Mouse (Mus musculus): ENCODE measurements at regions not wholly inside any gene's neighbourhood (a gene's known extent, or its start where the extent isn't known, plus 50 kb on each side); places are given as distances from the start of the nearest gene placed in this dataset.
A peak's percentile ranks its signal among the peaks of the same experiment; 100 is the strongest.

DNA sequence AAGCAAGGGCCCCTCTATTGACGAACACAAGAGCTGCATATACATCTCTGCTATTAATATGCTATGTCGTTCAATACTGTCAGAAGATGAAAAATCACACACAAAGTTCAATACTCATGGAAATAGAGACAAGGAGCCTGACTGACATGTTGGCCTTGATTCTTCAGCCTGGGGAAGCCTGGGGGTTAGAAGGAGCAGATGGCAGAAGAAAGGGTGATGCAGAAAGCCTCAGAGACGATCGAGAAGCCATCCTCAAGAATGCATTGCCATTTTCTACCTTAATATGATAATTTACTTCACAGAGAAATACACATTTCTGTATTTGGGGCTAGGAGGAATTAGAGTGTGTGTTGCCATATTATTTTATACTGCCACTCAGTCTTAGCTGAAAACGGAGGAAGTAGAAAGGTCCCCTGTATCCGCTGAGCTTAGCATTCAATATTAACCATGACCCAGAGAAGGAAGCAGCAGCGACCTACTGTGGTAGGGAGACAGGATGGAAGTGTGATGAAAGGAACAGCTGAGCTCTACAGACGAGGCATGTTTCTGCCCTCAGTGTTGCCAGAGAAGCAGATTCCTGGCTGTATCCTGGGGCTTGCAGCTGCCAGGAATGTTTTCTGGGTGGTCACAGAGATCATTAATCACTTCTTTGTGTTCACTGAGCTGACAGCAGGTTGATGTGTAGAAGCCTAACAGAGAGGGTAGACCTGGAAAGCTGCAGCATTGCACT is 105.2 kb downstream of the Lrig3 start:
- H3K9ac ChIP-seq (ENCODE audit: low read depth, low read length) = no peak overlapping the region
- no peak overlapping the region for H3K4me2 ChIP-seq (replicated peaks; ENCODE audit: low read depth, low read length)
- WGBS = 54% methylated on average over 8 of the region's 8 CpGs
- H3K36me3 ChIP-seq (ENCODE audit: control insufficient read depth, insufficient read depth, low read length) = no peaks in the 10 kb centered on the region
- 0 out of 2 replicates have a peak, but pooled peaks cover 10% of the 10 kb centered on the region for H3K4me1 ChIP-seq (ENCODE audit: control insufficient read depth, insufficient read depth, low read length)
- no peaks in the 10 kb centered on the region for H3K27me3 ChIP-seq (ENCODE audit: control insufficient read depth, insufficient read depth, low read length)
- peak; percentile 39; the same call in 1 of the 2 replicates for ATAC-seq (ENCODE audit: low FRiP score, low TSS enrichment)
- H3K4me3 ChIP-seq (ENCODE audit: low read length) = no peak overlapping the region
- H3K27ac ChIP-seq (ENCODE audit: low read depth, low read length) = no peak overlapping the region; the same call in 1 of the 2 replicates
- no peaks in the 10 kb centered on the region for H3K9me3 ChIP-seq (ENCODE audit: control insufficient read depth, low read length)

DNA sequence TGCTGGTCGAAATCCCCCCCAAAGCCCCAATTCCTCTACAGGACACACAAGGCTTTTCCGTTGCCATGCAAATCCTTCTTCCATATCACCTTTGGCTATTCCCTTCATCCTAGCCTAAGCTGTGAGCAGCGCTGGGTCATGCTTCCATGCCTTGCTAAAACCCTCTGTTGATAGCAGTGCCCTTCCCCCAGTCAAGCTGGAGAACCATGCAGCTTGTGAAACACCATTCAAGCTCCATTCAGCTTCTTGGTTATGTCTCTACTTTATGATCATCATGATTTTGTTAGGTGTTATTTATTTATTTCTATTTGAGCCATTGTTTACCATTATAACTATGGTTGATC is 105.7 kb downstream of the Lrig3 start:
- Histone ChIP-seq H3K27me3 (ENCODE audit: control insufficient read depth, insufficient read depth, low read length) (no peaks in the 10 kb centered on the region), H3K4me1 (ENCODE audit: control insufficient read depth, insufficient read depth, low read length) (0 out of 2 replicates have a peak, but pooled peaks cover 10% of the 10 kb centered on the region), H3K9me3 (ENCODE audit: control insufficient read depth, low read length) (no peaks in the 10 kb centered on the region), H3K9ac (ENCODE audit: low read depth, low read length) (no peak overlapping the region), H3K27ac (ENCODE audit: low read depth, low read length) (no peak overlapping the region), H3K4me2 (replicated peaks; ENCODE audit: low read depth, low read length) (no peak overlapping the region), H3K36me3 (ENCODE audit: control insufficient read depth, insufficient read depth, low read length) (no peaks in the 10 kb centered on the region), H3K4me3 (ENCODE audit: low read length) (no peak overlapping the region)
- WGBS = 59% methylated on average over 3 of the region's 3 CpGs
- ATAC-seq (ENCODE audit: low FRiP score, low TSS enrichment) = peak; percentile 64; the same call in 1 of the 2 replicates

DNA sequence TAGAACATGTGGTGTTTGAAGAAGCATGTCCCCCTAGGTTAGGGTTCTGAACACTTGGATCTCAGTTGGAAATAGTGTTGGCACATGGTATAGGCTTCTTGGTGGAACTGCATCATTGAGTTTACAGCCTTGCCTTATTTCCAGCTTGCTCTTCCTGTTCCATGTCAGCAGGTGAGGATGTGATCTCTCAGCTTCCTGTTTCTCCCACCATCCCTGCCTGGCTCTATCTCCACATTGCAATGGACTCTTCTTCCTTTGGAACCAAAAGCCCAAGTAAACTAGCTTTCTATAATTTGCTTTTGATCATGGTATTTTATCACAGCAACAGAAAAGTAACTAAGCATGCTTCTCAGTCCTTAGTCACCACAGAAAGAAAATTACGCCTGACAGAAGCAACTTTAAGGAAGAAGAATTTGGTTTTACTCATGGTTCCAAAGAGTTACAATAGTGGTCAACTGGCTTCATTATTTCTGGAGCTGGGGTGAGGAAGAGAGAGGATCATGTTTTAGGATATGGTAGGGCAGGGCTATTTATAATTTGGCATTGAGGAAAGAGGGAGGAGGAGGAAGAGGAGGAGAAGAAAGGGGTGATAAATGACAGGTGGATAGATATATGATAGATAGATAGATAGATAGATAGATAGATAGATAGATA is 111.5 kb downstream of the Lrig3 start:
- H3K9ac ChIP-seq (ENCODE audit: low read depth, low read length) = no peak overlapping the region
- no peak for ATAC-seq (ENCODE audit: low FRiP score, low TSS enrichment)
- H3K4me2 ChIP-seq (replicated peaks; ENCODE audit: low read depth, low read length) = no peak overlapping the region
- H3K27me3 ChIP-seq (ENCODE audit: control insufficient read depth, insufficient read depth, low read length) = no peaks in the 10 kb centered on the region
- 0 out of 2 replicates have a peak, but pooled peaks cover 4% of the 10 kb centered on the region for H3K9me3 ChIP-seq (ENCODE audit: control insufficient read depth, low read length)
- WGBS = 95% methylated on average over 1 of the region's 1 CpGs
- H3K4me3 ChIP-seq (ENCODE audit: low read length) = no peak overlapping the region
- H3K36me3 ChIP-seq (ENCODE audit: control insufficient read depth, insufficient read depth, low read length) = no peaks in the 10 kb centered on the region
- no peaks in the 10 kb centered on the region for H3K4me1 ChIP-seq (ENCODE audit: control insufficient read depth, insufficient read depth, low read length)
- H3K27ac ChIP-seq (ENCODE audit: low read depth, low read length) = no peak overlapping the region

DNA sequence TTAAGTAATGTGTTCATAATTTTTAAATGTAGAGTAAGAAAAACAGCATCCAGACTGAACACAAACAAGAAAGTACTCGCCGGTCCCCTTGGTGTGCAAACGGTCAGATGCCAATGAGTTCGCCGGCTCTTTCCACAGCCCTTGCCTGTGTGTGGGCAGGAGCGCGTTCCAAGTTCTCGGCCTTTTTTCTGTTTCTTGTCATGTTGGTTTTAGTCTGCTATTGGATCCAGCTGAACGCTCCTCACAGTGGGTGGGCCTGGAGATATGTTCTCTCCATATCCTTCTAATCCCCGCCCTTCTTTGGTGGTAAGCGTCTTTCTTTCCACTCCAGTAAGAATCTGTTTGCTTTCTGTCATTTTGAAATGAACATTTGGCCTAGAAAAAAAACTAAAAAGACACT is 116.6 kb downstream of the Lrig3 start:
- H3K4me2 ChIP-seq (replicated peaks; ENCODE audit: low read depth, low read length) = peak overlapping the region; percentile 8; the same call in 1 of the 2 replicates
- no peak overlapping the region for H3K27ac ChIP-seq (ENCODE audit: low read depth, low read length)
- peak; percentile 81; the same call in 1 of the 2 replicates for ATAC-seq (ENCODE audit: low FRiP score, low TSS enrichment)
- 53% methylated on average over 11 of the region's 11 CpGs for WGBS
- no peaks in the 10 kb centered on the region for H3K4me1 ChIP-seq (ENCODE audit: control insufficient read depth, insufficient read depth, low read length)
- 0 out of 2 replicates have a peak, but pooled peaks cover 4% of the 10 kb centered on the region for H3K9me3 ChIP-seq (ENCODE audit: control insufficient read depth, low read length)
- no peaks in the 10 kb centered on the region for H3K27me3 ChIP-seq (ENCODE audit: control insufficient read depth, insufficient read depth, low read length)
- H3K4me3 ChIP-seq (ENCODE audit: low read length) = no peak overlapping the region; the same call in 1 of the 2 replicates
- no peaks in the 10 kb centered on the region for H3K36me3 ChIP-seq (ENCODE audit: control insufficient read depth, insufficient read depth, low read length)
- no peak overlapping the region for H3K9ac ChIP-seq (ENCODE audit: low read depth, low read length)

DNA sequence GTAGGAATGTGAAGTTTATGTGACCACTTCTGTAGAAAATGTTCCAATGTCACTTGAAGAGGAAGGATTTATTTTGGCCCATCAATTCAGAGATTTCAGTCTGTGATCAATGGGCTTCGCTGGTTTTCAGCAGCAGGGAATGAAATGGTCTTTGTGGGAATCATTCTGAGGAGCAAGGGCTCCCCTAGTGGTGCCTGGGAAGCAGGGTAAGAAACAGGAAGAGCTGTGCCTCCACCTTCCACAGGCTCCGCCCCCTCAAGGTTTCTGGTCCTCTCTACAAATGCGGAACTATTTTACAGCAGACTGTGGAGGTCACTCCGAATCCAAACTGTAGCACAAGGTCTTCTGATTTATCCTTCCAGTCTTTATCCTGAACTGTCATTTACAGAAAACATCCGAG is 120.7 kb downstream of the Lrig3 start:
- no peak overlapping the region for H3K27ac ChIP-seq (ENCODE audit: low read depth, low read length)
- 89% methylated on average over 5 of the region's 5 CpGs for WGBS
- H3K36me3 ChIP-seq (ENCODE audit: control insufficient read depth, insufficient read depth, low read length) = no peaks in the 10 kb centered on the region
- H3K9ac ChIP-seq (ENCODE audit: low read depth, low read length) = no peak overlapping the region
- H3K4me3 ChIP-seq (ENCODE audit: low read length) = no peak overlapping the region
- H3K27me3 ChIP-seq (ENCODE audit: control insufficient read depth, insufficient read depth, low read length) = no peaks in the 10 kb centered on the region
- no peak for ATAC-seq (ENCODE audit: low FRiP score, low TSS enrichment)
- H3K4me2 ChIP-seq (replicated peaks; ENCODE audit: low read depth, low read length) = no peak overlapping the region
- no peaks in the 10 kb centered on the region for H3K9me3 ChIP-seq (ENCODE audit: control insufficient read depth, low read length)
- no peaks in the 10 kb centered on the region for H3K4me1 ChIP-seq (ENCODE audit: control insufficient read depth, insufficient read depth, low read length)

DNA sequence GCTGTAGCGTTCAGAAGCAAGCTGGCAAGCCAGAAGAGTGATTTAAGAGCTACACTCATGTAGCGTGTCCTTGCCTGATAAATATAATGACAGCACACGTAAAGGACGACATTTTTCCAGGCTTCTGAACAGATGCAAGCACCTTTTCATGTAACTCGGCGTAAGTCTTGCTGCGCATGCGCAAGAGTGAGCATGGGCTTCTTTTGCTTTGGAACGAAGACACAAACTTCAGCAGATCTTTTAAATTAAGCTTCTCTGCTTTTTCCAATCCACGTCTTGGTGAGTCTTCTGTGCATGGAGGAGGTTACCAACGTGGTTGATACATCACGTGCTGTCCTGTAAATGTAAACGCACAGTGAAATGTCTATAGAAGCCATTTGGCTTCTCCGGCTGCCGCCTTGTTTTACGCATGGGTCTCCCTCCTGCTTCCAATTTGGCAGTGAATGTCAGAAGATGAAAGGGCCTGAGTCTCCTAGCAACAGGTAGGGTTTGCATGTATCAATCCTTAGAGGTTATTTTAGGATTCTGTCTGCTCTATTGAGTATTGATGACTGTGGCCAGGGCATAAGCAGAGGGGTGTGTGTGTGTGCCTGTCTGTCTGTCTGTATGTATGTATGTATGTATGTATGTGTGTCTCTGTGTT is 128.4 kb downstream of the Lrig3 start:
- no peaks in the 10 kb centered on the region for H3K27me3 ChIP-seq (ENCODE audit: control insufficient read depth, insufficient read depth, low read length)
- no peak overlapping the region for H3K27ac ChIP-seq (ENCODE audit: low read depth, low read length)
- H3K4me3 ChIP-seq (ENCODE audit: low read length) = no peak overlapping the region
- H3K9ac ChIP-seq (ENCODE audit: low read depth, low read length) = no peak overlapping the region
- no peaks in the 10 kb centered on the region for H3K36me3 ChIP-seq (ENCODE audit: control insufficient read depth, insufficient read depth, low read length)
- WGBS = 71% methylated on average over 16 of the region's 16 CpGs
- no peaks in the 10 kb centered on the region for H3K4me1 ChIP-seq (ENCODE audit: control insufficient read depth, insufficient read depth, low read length)
- no peak overlapping the region for H3K4me2 ChIP-seq (replicated peaks; ENCODE audit: low read depth, low read length)
- H3K9me3 ChIP-seq (ENCODE audit: control insufficient read depth, low read length) = no peaks in the 10 kb centered on the region
- ATAC-seq (ENCODE audit: low FRiP score, low TSS enrichment) = no peak

DNA sequence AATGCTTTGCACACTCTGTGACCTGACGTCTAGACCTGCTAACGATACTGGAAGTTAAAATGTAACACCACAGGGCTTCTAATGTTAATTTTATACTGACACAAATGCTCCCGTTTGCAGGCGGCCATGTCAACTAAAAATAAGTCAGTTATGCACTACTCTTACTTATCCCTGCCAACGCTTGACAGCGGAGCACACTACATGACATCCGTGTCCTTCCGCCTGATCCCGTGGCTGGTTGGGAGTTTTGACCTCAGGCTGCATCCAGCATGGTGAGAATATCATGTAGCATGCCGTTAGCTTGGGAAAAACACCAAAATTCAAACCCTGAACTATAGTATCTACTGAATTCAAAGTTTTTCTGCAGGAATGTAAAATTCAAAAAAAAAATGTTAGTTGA is 131.9 kb downstream of the Lrig3 start:
- Histone ChIP-seq H3K36me3 (ENCODE audit: control insufficient read depth, insufficient read depth, low read length) (no peaks in the 10 kb centered on the region), H3K9me3 (ENCODE audit: control insufficient read depth, low read length) (no peaks in the 10 kb centered on the region), H3K4me2 (replicated peaks; ENCODE audit: low read depth, low read length) (no peak overlapping the region), H3K4me1 (ENCODE audit: control insufficient read depth, insufficient read depth, low read length) (no peaks in the 10 kb centered on the region), H3K27ac (ENCODE audit: low read depth, low read length) (no peak overlapping the region), H3K4me3 (ENCODE audit: low read length) (no peak overlapping the region), H3K27me3 (ENCODE audit: control insufficient read depth, insufficient read depth, low read length) (no peaks in the 10 kb centered on the region), H3K9ac (ENCODE audit: low read depth, low read length) (no peak overlapping the region)
- WGBS = 87% methylated on average over 10 of the region's 10 CpGs
- no peak for ATAC-seq (ENCODE audit: low FRiP score, low TSS enrichment)

DNA sequence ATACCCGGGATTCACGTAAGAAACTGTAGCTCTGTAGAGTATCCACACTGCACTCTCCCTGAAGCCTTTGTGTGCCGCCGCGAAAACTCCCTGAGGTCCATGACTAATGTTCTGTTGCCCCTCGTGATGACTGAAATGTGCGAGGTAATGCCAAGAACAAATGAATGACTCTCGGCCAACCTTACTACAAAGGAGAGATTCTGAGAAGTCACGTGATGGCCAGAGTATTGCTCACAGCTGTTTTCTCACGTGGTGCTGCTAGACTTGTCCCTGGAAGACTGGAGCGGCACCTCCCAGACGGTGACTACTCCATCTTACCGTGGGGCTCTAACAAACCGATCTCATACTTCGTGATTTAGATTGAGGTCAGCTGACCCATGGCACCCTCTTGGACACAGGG is 136.9 kb downstream of the Lrig3 start:
- Histone ChIP-seq H3K4me1 (ENCODE audit: control insufficient read depth, insufficient read depth, low read length) (no peaks in the 10 kb centered on the region), H3K27ac (ENCODE audit: low read depth, low read length) (no peak overlapping the region), H3K9ac (ENCODE audit: low read depth, low read length) (no peak overlapping the region), H3K27me3 (ENCODE audit: control insufficient read depth, insufficient read depth, low read length) (no peaks in the 10 kb centered on the region), H3K9me3 (ENCODE audit: control insufficient read depth, low read length) (no peaks in the 10 kb centered on the region), H3K4me2 (replicated peaks; ENCODE audit: low read depth, low read length) (no peak overlapping the region), H3K4me3 (ENCODE audit: low read length) (no peak overlapping the region), H3K36me3 (ENCODE audit: control insufficient read depth, insufficient read depth, low read length) (no peaks in the 10 kb centered on the region)
- ATAC-seq (ENCODE audit: low FRiP score, low TSS enrichment) = no peak
- 86% methylated on average over 15 of the region's 15 CpGs for WGBS

DNA sequence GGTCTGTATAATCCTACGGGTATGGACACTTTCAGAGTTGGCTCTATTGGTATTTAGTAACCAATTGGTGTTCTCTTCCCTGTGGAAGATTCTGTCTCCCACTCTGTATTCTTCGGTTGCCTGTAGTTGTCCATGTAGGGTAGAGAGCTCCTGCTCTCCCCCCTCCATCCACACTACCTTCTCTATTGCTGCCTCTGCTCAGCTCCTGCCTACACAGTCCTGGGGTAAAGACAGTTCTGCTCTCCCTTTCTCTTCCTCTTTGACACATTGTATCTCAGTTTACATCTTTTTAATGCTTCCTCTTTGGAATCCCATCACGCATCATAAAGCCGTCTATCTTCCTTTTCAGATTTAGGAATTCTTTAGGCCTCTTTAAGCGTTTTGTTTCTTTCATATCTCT is 147.1 kb downstream of the Lrig3 start:
- no peak overlapping the region for H3K27ac ChIP-seq (ENCODE audit: low read depth, low read length)
- H3K4me2 ChIP-seq (replicated peaks; ENCODE audit: low read depth, low read length) = no peak overlapping the region
- WGBS = 64% methylated on average over 5 of the region's 5 CpGs
- H3K4me1 ChIP-seq (ENCODE audit: control insufficient read depth, insufficient read depth, low read length) = no peaks in the 10 kb centered on the region
- no peaks in the 10 kb centered on the region for H3K36me3 ChIP-seq (ENCODE audit: control insufficient read depth, insufficient read depth, low read length)
- ATAC-seq (ENCODE audit: low FRiP score, low TSS enrichment) = 0 out of 2 replicates have a peak, but pooled peaks have one; percentile 60
- H3K27me3 ChIP-seq (ENCODE audit: control insufficient read depth, insufficient read depth, low read length) = no peaks in the 10 kb centered on the region
- no peak overlapping the region for H3K4me3 ChIP-seq (ENCODE audit: low read length)
- no peaks in the 10 kb centered on the region for H3K9me3 ChIP-seq (ENCODE audit: control insufficient read depth, low read length)
- no peak overlapping the region for H3K9ac ChIP-seq (ENCODE audit: low read depth, low read length)
